Mouse (Mus musculus) cerebellum, adult 8-10 months (tissue): ENCODE measurements at regions not wholly inside any gene's neighbourhood (a gene's known extent, or its start where the extent isn't known, plus 50 kb on each side); places are given as distances from the start of the nearest gene placed in this dataset.
A peak's percentile ranks its signal among the peaks of the same experiment; 100 is the strongest.
"Not testable (repeated sequence)": the region's sequence is repeated elsewhere in the genome, so short reads cannot be mapped to it uniquely, and the experiment has no call there.

Source experiments
- DNase-seq: peaks from one replicate; pipeline ENCODE4 v3.0.0; 2022

- no peak for DNase-seq
These were observed 81.2 kb upstream of the Atl2 start for GRCm38 (mm10) chr17:79977154-79977571.

- no peak for DNase-seq
These were observed 80.7 kb upstream of the Atl2 start for GRCm38 (mm10) chr17:79976518-79977100.

- DNase-seq, result no peak
These were observed 80.1 kb upstream of the Atl2 start for GRCm38 (mm10) chr17:79975997-79976443.

GRCm38 (mm10) chr17:79975150-79975757, 79.3 kb upstream of the Atl2 start:
- DNase-seq, result not testable (repeated sequence)

GRCm38 (mm10) chr17:79971721-79972336, 75.9 kb upstream of the Atl2 start:
- no peak for DNase-seq

- DNase-seq, result no peak
These were observed 73.6 kb upstream of the Atl2 start for GRCm38 (mm10) chr17:79969500-79969972.

GRCm38 (mm10) chr17:79968819-79969218, 72.9 kb upstream of the Atl2 start:
- no peak for DNase-seq

- DNase-seq, result no peak
These were observed 71.1 kb upstream of the Atl2 start for GRCm38 (mm10) chr17:79966981-79967380.

GRCm38 (mm10) chr17:79965625-79966024, 69.7 kb upstream of the Atl2 start:
- no peak for DNase-seq

- DNase-seq, result no peak
These were observed 68.9 kb upstream of the Atl2 start for GRCm38 (mm10) chr17:79964850-79965249.

GRCm38 (mm10) chr17:79963330-79963729, 67.4 kb upstream of the Atl2 start:
- DNase-seq, result no peak

- no peak for DNase-seq
These were observed 65.5 kb upstream of the Atl2 start for GRCm38 (mm10) chr17:79961391-79961790.

GRCm38 (mm10) chr17:79960688-79961087, 64.8 kb upstream of the Atl2 start:
- DNase-seq, result no peak

GRCm38 (mm10) chr17:79955267-79955666, 59.3 kb upstream of the Atl2 start:
- no peak for DNase-seq

- DNase-seq, result no peak
These were observed 58.8 kb upstream of the Atl2 start for GRCm38 (mm10) chr17:79954624-79955244.

GRCm38 (mm10) chr17:79948591-79949475, 52.9 kb upstream of the Atl2 start:
- peak; percentile 50 for DNase-seq
